Mouse (Mus musculus) left cerebral cortex, adult 8-10 months (tissue): ENCODE measurements around the gene Frrs1. TPM values are rescaled to one million over a fixed set of nuclear protein-coding genes. Genes with fewer than 3 reads are reported as not detected.

Experiments
- DNase-seq, 2 experiments: peaks; one replicate each; pipeline ENCODE4 v3.0.0; 2022; ENCODE audit warnings: low spot score in 2 of 2
- total RNA-seq, 4 experiments: library from RNA; stranded (reverse); gene quantifications; 2 replicates each; pipeline ENCODE4 v1.2.4; 2022

The Frrs1 gene
- total RNA-seq, 4 experiments from 2014 or later = 0.48 to 3.6 (median 1.5) TPM

GRCm38 (mm10) chr3:116848099-116848498, 11.2 kb upstream of the Frrs1 start:
- no peak for DNase-seq

- no peak for DNase-seq
Observed at GRCm38 (mm10) chr3:116848936-116849335, 10.3 kb upstream of the Frrs1 start.

GRCm38 (mm10) chr3:116850376-116850775, 8.9 kb upstream of the Frrs1 start:
- DNase-seq = no peak

- no peak for DNase-seq
Observed at GRCm38 (mm10) chr3:116852421-116852820, 6.8 kb upstream of the Frrs1 start.

- DNase-seq = no peak
Observed at GRCm38 (mm10) chr3:116857611-116858010, 1.7 kb upstream of the Frrs1 start.

GRCm38 (mm10) chr3:116859752-116860151, 488 bp downstream of the Frrs1 start:
- no peak for DNase-seq

GRCm38 (mm10) chr3:116860333-116861222, 1.3 kb downstream of the Frrs1 start:
- no peak for DNase-seq

- no peak for DNase-seq
Observed at GRCm38 (mm10) chr3:116861223-116861539, 1.9 kb downstream of the Frrs1 start.

GRCm38 (mm10) chr3:116861540-116862067, 2.3 kb downstream of the Frrs1 start:
- DNase-seq = peak in 1 of 2 experiments; percentile 28

GRCm38 (mm10) chr3:116862621-116863020, 3.4 kb downstream of the Frrs1 start:
- DNase-seq = no peak

GRCm38 (mm10) chr3:116864421-116864820, 5.2 kb downstream of the Frrs1 start:
- DNase-seq = no peak

GRCm38 (mm10) chr3:116865199-116865636, 6.0 kb downstream of the Frrs1 start:
- no peak for DNase-seq

- no peak for DNase-seq
Observed at GRCm38 (mm10) chr3:116870372-116870771, 11.1 kb downstream of the Frrs1 start.

- DNase-seq = no peak
Observed at GRCm38 (mm10) chr3:116882221-116882960, 23.1 kb downstream of the Frrs1 start.

- DNase-seq = no peak
Observed at GRCm38 (mm10) chr3:116884941-116885340, 25.7 kb downstream of the Frrs1 start.

- DNase-seq = no peak
Observed at GRCm38 (mm10) chr3:116889358-116889757, 30.1 kb downstream of the Frrs1 start.

GRCm38 (mm10) chr3:116890576-116890975, 31.3 kb downstream of the Frrs1 start:
- DNase-seq = no peak

GRCm38 (mm10) chr3:116891436-116892205, 32.4 kb downstream of the Frrs1 start:
- no peak for DNase-seq

GRCm38 (mm10) chr3:116892206-116892563, 32.9 kb downstream of the Frrs1 start:
- DNase-seq = no peak

GRCm38 (mm10) chr3:116892872-116893271, 33.6 kb downstream of the Frrs1 start:
- no peak for DNase-seq

GRCm38 (mm10) chr3:116904158-116904557, 44.9 kb downstream of the Frrs1 start:
- peak; percentile 67 to 75 for DNase-seq

GRCm38 (mm10) chr3:116905898-116906297, 46.6 kb downstream of the Frrs1 start:
- peak; percentile 32 to 72 for DNase-seq
